Mouse (Mus musculus) liver, embryonic 18 days (tissue): ENCODE measurements around the gene Rundc3a. TPM values are rescaled to one million over a fixed set of nuclear protein-coding genes. Genes with fewer than 3 reads are reported as not detected.

Experiments
- polyA plus RNA-seq: library from polyadenylated mRNA; depleted of rRNA; stranded (reverse); fragments of >200 nt; gene quantifications from 2 replicates; pipeline ENCODE4 v1.2.3, GENCODE M21; 2012; rRNA removed

Rundc3a gene
- 0.50 and 0.54 TPM in 2 replicates for polyA plus RNA-seq

GRCm38 (mm10) chr11:102393238-102393634 is at the start of gene Rundc3a:
Rundc3a (plus strand) TSS chr11:102393403.

GRCm38 (mm10) chr11:102366103-102366502 is 27.1 kb upstream of the Rundc3a start, which contains the start of gene Slc4a1:
Slc4a1 (minus strand) TSS chr11:102366203.

GRCm38 (mm10) chr11:102407834-102408215 is 14.6 kb downstream of the Rundc3a start, which contains the start of gene Slc25a39:
Slc25a39 (minus strand) TSS chr11:102407946.

DNA sequence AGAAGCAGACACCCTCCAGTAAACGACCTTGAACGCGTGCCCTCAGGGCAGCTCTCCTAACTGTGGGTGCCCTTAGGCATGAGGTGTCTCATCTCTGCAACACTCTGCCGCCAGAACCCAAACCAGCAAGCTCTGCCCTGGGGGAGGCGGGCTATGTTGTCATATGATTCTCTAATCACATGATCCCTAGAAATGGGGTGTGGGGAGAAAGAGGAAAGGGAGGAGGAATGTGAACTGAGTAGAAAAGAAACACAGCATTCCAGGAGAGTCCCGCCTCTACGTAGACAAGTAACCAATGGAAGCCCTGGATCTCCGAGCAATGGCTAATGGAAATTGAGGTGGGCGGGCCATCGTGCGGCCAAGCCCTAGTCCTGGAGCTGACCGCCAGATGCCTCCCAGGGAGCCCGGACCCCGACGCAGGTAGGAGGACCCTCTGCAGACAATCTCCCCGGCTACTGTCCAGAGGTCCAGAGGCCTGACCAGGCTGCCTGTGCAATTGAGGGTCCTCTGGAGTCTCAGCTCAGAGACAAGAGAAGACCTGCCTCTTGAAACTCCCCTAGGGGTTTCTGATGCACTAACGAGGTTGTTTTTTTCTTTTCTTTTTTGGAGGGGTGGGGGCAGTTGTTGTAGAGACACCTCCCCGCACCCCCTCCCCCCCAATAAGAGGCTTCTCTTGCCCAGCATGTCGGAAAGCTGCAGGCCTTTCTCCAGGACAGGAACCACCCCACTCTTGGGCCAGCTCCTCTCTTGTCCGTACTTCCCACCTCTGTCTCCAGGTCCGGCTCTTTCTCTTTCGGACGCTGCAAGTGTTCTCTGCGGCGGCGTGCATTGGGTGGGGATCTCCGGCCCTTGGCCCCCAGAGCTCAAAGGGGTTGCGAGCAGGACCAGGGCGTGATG is 37.2 kb downstream of the Rundc3a start, which contains the start of gene Grn:
Grn (plus strand) TSS at position 195 of the 897 bp plus-strand sequence.

DNA sequence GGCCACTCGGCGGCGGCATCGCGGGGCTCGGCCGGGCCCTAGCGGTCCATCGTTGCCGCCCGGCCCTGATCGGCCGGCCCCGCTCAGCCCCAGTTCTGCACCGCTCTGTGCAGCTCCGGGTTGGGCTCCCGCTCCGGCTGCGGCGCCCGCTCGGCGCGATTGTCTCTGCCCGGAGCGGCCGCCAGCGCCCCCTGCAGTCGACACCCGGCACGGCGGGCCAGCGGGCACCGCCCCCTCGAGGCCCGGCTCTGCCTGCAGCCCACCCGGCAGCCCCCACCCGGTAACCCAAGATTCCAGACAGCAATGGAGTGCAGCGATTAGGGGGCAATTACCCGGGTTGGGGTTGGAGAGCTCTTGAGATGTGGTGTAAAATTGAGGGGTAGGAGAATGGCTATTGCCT is 54.3 kb downstream of the Rundc3a start, which contains the start of gene Fam171a2:
Fam171a2 (minus strand) TSS at position 186 of the 400 bp plus-strand sequence.

Other genes with a start within 250 kb of the Rundc3a start
- gene Nags, start 247.9 kb upstream of the Rundc3a start, polyA plus RNA-seq, result 24.4 and 27.6 TPM in 2 replicates
- gene Tmem101, start 237.0 kb upstream of the Rundc3a start, polyA plus RNA-seq, result 6.8 and 7.4 TPM in 2 replicates
- 11.3 and 13.1 TPM in 2 replicates for gene Lsm12, start 208.1 kb upstream of the Rundc3a start, polyA plus RNA-seq
- gene G6pc3, start 203.8 kb upstream of the Rundc3a start, polyA plus RNA-seq, result 9.6 and 11.1 TPM in 2 replicates
- gene Hdac5, start 163.2 kb upstream of the Rundc3a start, polyA plus RNA-seq, result 23.1 and 27.8 TPM in 2 replicates
- gene BC030867, start 144.5 kb upstream of the Rundc3a start, polyA plus RNA-seq, result 4.9 and 5.0 TPM in 2 replicates
- gene Asb16, start 124.7 kb upstream of the Rundc3a start, polyA plus RNA-seq, result 0.20 and 0.26 TPM in 2 replicates
- gene Tmub2, start 108.5 kb upstream of the Rundc3a start, polyA plus RNA-seq, result 21.9 and 22.2 TPM in 2 replicates
- 10.8 and 12.7 TPM in 2 replicates for gene Atxn7l3, start 96.8 kb upstream of the Rundc3a start, polyA plus RNA-seq
- 24.8 and 26.1 TPM in 2 replicates for gene Ubtf, start 73.7 kb upstream of the Rundc3a start, polyA plus RNA-seq
- 295 and 300 TPM in 2 replicates for gene Slc4a1, start 27.2 kb upstream of the Rundc3a start, polyA plus RNA-seq
- 199 and 201 TPM in 2 replicates for gene Slc25a39, start 14.5 kb downstream of the Rundc3a start, polyA plus RNA-seq
- 54.1 and 57.5 TPM in 2 replicates for gene Grn, start 36.9 kb downstream of the Rundc3a start, polyA plus RNA-seq
- 1.7 and 2.3 TPM in 2 replicates for gene Fam171a2, start 54.3 kb downstream of the Rundc3a start, polyA plus RNA-seq
- 22.7 and 27.8 TPM in 2 replicates for gene Itga2b, start 76.7 kb downstream of the Rundc3a start, polyA plus RNA-seq
- gene Gpatch8, start 163.0 kb downstream of the Rundc3a start, polyA plus RNA-seq, result 5.3 and 6.3 TPM in 2 replicates
- gene Gm11627, start 186.1 kb downstream of the Rundc3a start, polyA plus RNA-seq, result 0.13 and 0.16 TPM in 2 replicates
- 0.73 and 0.80 TPM in 2 replicates for gene Fzd2, start 211.0 kb downstream of the Rundc3a start, polyA plus RNA-seq